Mouse (Mus musculus): Measurements from ENCODE around the gene Sec16b. TPM values are rescaled to one million over a fixed set of nuclear protein-coding genes. Genes with fewer than 3 reads are reported as not detected.

The Sec16b gene
- 1 to 10 TPM in 1 of 2 experiments, under 1 TPM in 1; 0.76 to 1.2 TPM for total RNA-seq (2021)
- 3.2 and 3.3 TPM in 2 replicates for polyA plus RNA-seq (2012; rRNA removed)
- long read RNA-seq: 0 reads

GRCm38 (mm10) chr1:157506522-157506921, at the start of gene Sec16b:
Gene Sec16b (plus strand): TSS chr1:157506728.
- H3K4me3 ChIP-seq: no peak within 1 kb of the TSS
- no peaks in the 10 kb centered on the region for H3K4me1 ChIP-seq (ENCODE audit: control insufficient read depth, insufficient read depth, low read length)
- no peaks in the 10 kb centered on the region for H3K79me2 ChIP-seq (replicated peaks; ENCODE audit: control insufficient read depth, insufficient read depth, low read length)
- H3K27ac ChIP-seq: peak within 1 kb of the TSS; percentile 12
- 46% methylated on average over 5 of the region's 5 CpGs for WGBS
- no peaks in the 10 kb centered on the region for H3K27me3 ChIP-seq (ENCODE audit: control insufficient read depth, insufficient read depth, low read length)
- intact Hi-C loops (cut with DNase I): no loop called here
- H3K36me3 ChIP-seq (ENCODE audit: control insufficient read depth, insufficient read depth, low read length): no peaks in the 10 kb centered on the region
- TF ChIP-seq CTCF (IDR thresholded peaks at IDR 0.05) (no peak), EP300 (IDR thresholded peaks at IDR 0.05; ENCODE audit: insufficient read depth, low read depth, low read length) (no peak), POLR2A (IDR thresholded peaks at IDR 0.05; ENCODE audit: insufficient read depth, low read depth, low read length) (peak; percentile 57)
- DNase-seq: peak; percentile 50 to 67
- no peak within 1 kb of the TSS for H3K9ac ChIP-seq (ENCODE audit: low read depth, low read length)

DNA sequence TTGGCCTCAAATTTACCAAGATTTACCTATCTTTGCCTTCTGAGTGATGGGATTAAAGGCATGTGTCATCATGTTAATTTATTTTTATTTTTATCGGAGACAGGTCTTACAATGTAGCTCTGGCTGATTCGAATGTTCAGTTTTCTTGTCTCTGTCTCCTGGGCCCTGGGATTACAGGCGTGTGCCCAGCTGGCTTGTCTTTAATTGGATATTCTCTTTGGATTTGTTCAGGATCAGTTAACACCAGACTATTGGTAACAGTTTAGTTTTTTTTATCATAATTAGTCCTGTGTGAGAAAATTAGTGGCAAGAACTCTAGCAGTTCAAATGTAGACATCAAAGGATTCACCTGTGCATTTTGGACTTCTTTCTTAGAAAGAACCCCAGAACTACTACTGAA, 48.7 kb upstream of the Sec16b start:
- H3K36me3 ChIP-seq (ENCODE audit: control insufficient read depth, insufficient read depth, low read length): no peaks in the 10 kb centered on the region
- intact Hi-C loops (cut with DNase I): loop anchor here (2.0 to 5.0 kb wide), 3 partner anchors 159 to 371 kb away; no protein-coding TSS in a partner anchor
- no peak for DNase-seq
- peak overlapping the region; percentile 49 for H3K27ac ChIP-seq
- H3K79me2 ChIP-seq (replicated peaks; ENCODE audit: control insufficient read depth, insufficient read depth, low read length): no peaks in the 10 kb centered on the region
- TF ChIP-seq POLR2A (IDR thresholded peaks at IDR 0.05; ENCODE audit: insufficient read depth, low read depth, low read length) (no peak), CTCF (IDR thresholded peaks at IDR 0.05) (no peak), EP300 (IDR thresholded peaks at IDR 0.05; ENCODE audit: insufficient read depth, low read depth, low read length) (no peak)
- WGBS: 97% methylated on average over 3 of the region's 3 CpGs
- H3K27me3 ChIP-seq (ENCODE audit: control insufficient read depth, insufficient read depth, low read length): no peaks in the 10 kb centered on the region
- peaks cover 3% of the 10 kb centered on the region for H3K4me1 ChIP-seq (ENCODE audit: control insufficient read depth, insufficient read depth, low read length)
- no peak overlapping the region for H3K9ac ChIP-seq (ENCODE audit: low read depth, low read length)
- H3K4me3 ChIP-seq: no peak overlapping the region

DNA sequence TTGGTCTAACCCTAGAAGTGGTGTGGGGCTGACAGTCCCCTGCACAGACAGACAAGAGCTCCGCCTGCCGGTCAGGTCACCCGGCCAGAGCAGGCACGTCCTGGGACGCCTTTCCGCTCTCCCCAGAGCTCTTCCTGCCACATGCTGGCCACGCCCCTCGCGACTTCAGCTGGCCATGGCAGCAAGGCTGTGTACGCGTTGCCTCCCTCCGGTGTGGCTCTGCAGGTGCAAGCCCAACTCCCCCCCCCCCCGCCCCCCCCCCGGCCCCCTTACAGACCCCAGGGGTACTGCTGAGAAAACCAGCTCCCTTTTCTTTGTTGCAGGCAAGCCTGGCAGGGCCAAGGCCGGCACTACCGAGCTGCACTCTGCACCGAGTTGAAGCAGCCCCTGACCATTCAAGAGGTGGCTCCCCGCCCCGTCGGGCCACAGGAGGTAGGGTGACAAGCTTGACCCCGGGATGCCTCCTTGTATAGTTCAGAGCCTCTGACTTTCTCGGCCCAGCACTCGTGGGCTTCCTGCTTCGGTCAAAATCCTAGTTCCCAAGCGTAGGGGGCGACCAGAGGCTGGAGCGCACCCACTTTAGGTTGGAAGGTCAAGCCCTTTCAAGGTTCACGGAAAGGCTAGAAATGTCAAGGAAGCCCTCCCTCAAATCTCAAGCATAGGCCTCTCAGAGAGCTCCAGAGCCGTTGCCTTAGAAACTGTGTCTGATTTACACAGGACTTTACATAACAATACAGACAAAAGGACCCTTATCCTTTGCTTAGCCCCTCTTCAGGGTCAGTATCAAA, 47.9 kb upstream of the Sec16b start, which contains the start of gene Cryzl2:
Cryzl2 (plus strand) TSS at position 157 of the 788 bp plus-strand sequence.
- Histone ChIP-seq H3K4me3 (peak within 1 kb of the TSS; percentile 49), H3K27ac (peak within 1 kb of the TSS; percentile 49), H3K4me1 (ENCODE audit: control insufficient read depth, insufficient read depth, low read length) (peaks cover 3% of the 10 kb centered on the region), H3K79me2 (replicated peaks; ENCODE audit: control insufficient read depth, insufficient read depth, low read length) (no peaks in the 10 kb centered on the region), H3K27me3 (ENCODE audit: control insufficient read depth, insufficient read depth, low read length) (no peaks in the 10 kb centered on the region), H3K9ac (ENCODE audit: low read depth, low read length) (peak within 1 kb of the TSS; percentile 32), H3K36me3 (ENCODE audit: control insufficient read depth, insufficient read depth, low read length) (no peaks in the 10 kb centered on the region)
- peak; percentile 89 for DNase-seq
- 12% methylated on average over 28 of the region's 29 CpGs for WGBS
- TF ChIP-seq CTCF (IDR thresholded peaks at IDR 0.05) (peak; percentile 90), POLR2A (IDR thresholded peaks at IDR 0.05; ENCODE audit: insufficient read depth, low read depth, low read length) (peak; percentile 65), EP300 (IDR thresholded peaks at IDR 0.05; ENCODE audit: insufficient read depth, low read depth, low read length) (peak; percentile 97)
- intact Hi-C loops (cut with DNase I): loop anchor here (2.0 to 5.0 kb wide), 2 partner anchors 176 to 372 kb away; no protein-coding TSS in a partner anchor

DNA sequence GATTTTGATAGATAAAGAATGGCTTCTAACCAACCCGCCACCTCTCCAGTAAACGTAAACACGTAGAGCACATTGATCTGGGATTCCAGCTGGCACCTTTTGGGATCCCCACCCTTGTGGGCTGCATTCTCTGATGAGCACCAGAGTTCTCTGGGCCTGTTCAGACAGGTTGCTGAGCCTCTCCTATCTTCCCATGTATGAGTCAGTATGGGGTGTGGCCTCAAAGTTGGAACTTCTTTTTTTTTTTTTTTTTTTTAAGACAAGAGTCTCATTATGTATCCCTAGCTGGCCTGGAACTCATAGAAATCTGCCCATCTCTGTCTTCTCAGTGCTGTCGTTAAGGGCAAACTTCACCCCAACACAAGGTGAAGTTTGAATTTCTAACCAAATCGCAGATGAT, 46.6 kb upstream of the Sec16b start:
- WGBS: 88% methylated on average over 5 of the region's 5 CpGs
- no peak overlapping the region for H3K27ac ChIP-seq
- DNase-seq: no peak
- no peak overlapping the region for H3K4me3 ChIP-seq
- TF ChIP-seq CTCF (IDR thresholded peaks at IDR 0.05) (no peak), POLR2A (IDR thresholded peaks at IDR 0.05; ENCODE audit: insufficient read depth, low read depth, low read length) (no peak), EP300 (IDR thresholded peaks at IDR 0.05; ENCODE audit: insufficient read depth, low read depth, low read length) (no peak)
- no peak overlapping the region for H3K9ac ChIP-seq (ENCODE audit: low read depth, low read length)
- H3K4me1 ChIP-seq (ENCODE audit: control insufficient read depth, insufficient read depth, low read length): peaks cover 3% of the 10 kb centered on the region
- no peaks in the 10 kb centered on the region for H3K79me2 ChIP-seq (replicated peaks; ENCODE audit: control insufficient read depth, insufficient read depth, low read length)
- intact Hi-C loops (cut with DNase I): loop anchor here (2.0 to 10.0 kb wide), 4 partner anchors 178 to 545 kb away; no protein-coding TSS in a partner anchor
- no peaks in the 10 kb centered on the region for H3K27me3 ChIP-seq (ENCODE audit: control insufficient read depth, insufficient read depth, low read length)
- H3K36me3 ChIP-seq (ENCODE audit: control insufficient read depth, insufficient read depth, low read length): no peaks in the 10 kb centered on the region

- DNase-seq: no peak
- 98% methylated on average over 5 of the region's 5 CpGs for WGBS
- Histone ChIP-seq H3K4me3 (no peak overlapping the region), H3K36me3 (ENCODE audit: control insufficient read depth, insufficient read depth, low read length) (no peaks in the 10 kb centered on the region), H3K4me1 (ENCODE audit: control insufficient read depth, insufficient read depth, low read length) (peaks cover 3% of the 10 kb centered on the region), H3K9ac (ENCODE audit: low read depth, low read length) (no peak overlapping the region), H3K79me2 (replicated peaks; ENCODE audit: control insufficient read depth, insufficient read depth, low read length) (no peaks in the 10 kb centered on the region), H3K27ac (no peak overlapping the region), H3K27me3 (ENCODE audit: control insufficient read depth, insufficient read depth, low read length) (no peaks in the 10 kb centered on the region)
- intact Hi-C loops (cut with DNase I): loop anchor here (5.0 to 10.0 kb wide), 2 partner anchors 359 to 546 kb away; no protein-coding TSS in a partner anchor
- TF ChIP-seq POLR2A (IDR thresholded peaks at IDR 0.05; ENCODE audit: insufficient read depth, low read depth, low read length) (no peak), CTCF (IDR thresholded peaks at IDR 0.05) (no peak), EP300 (IDR thresholded peaks at IDR 0.05; ENCODE audit: insufficient read depth, low read depth, low read length) (no peak)
These were observed 45.3 kb upstream of the Sec16b start for GRCm38 (mm10) chr1:157461276-157461675.

- intact Hi-C loops (cut with DNase I): loop anchor here (5.0 to 10.0 kb wide), 2 partner anchors 360 to 548 kb away; no protein-coding TSS in a partner anchor
- no peaks in the 10 kb centered on the region for H3K79me2 ChIP-seq (replicated peaks; ENCODE audit: control insufficient read depth, insufficient read depth, low read length)
- H3K27me3 ChIP-seq (ENCODE audit: control insufficient read depth, insufficient read depth, low read length): no peaks in the 10 kb centered on the region
- H3K4me1 ChIP-seq (ENCODE audit: control insufficient read depth, insufficient read depth, low read length): peaks cover 3% of the 10 kb centered on the region
- no peak for DNase-seq
- no peak overlapping the region for H3K9ac ChIP-seq (ENCODE audit: low read depth, low read length)
- TF ChIP-seq CTCF (IDR thresholded peaks at IDR 0.05) (no peak), EP300 (IDR thresholded peaks at IDR 0.05; ENCODE audit: insufficient read depth, low read depth, low read length) (no peak), POLR2A (IDR thresholded peaks at IDR 0.05; ENCODE audit: insufficient read depth, low read depth, low read length) (no peak)
- WGBS: 84% methylated on average over 3 of the region's 3 CpGs
- H3K4me3 ChIP-seq: no peak overlapping the region
- no peak overlapping the region for H3K27ac ChIP-seq
- H3K36me3 ChIP-seq (ENCODE audit: control insufficient read depth, insufficient read depth, low read length): no peaks in the 10 kb centered on the region
These were observed 44.2 kb upstream of the Sec16b start for GRCm38 (mm10) chr1:157462336-157462735.

Data from heart, adult 2 months (tissue).